Mouse (Mus musculus) yolk sac, embryonic 10.5 days (tissue): ENCODE measurements around the gene Fbxo40.
A peak's percentile ranks its signal among the peaks of the same experiment; 100 is the strongest.

ENCODE experiments used
- DNase-seq: peaks from one replicate; pipeline ENCODE4 v3.0.0-alpha.2; 2017; ENCODE audit warnings: low spot score

Gene Fbxo40

GRCm38 (mm10) chr16:36946459-36947159 lies 43.7 kb downstream of the Fbxo40 start:
- DNase-seq = no peak

- no peak for DNase-seq
Measured at GRCm38 (mm10) chr16:36944895-36945424, 45.3 kb downstream of the Fbxo40 start.

DNA sequence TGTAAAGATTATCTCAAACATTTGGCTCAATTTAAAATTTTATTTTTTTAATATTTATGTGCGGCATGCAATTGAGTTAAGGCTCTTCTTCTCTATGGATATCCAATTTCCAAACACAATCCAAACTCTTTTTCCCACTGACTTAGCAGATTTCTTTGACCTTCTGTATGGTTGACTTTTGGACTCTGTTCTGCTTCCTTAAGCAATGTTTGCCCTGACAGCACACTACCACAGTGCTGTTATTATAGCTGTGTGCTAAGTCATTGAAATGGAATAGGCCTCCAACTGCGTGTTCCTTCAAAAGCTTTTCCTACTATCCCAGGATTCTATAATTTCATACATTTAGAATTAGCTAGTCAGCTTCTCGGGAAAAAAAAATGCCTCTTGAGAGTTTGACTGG lies 46.7 kb downstream of the Fbxo40 start:
- no peak for DNase-seq

GRCm38 (mm10) chr16:36941895-36942294 lies 48.4 kb downstream of the Fbxo40 start:
- DNase-seq = no peak

DNA sequence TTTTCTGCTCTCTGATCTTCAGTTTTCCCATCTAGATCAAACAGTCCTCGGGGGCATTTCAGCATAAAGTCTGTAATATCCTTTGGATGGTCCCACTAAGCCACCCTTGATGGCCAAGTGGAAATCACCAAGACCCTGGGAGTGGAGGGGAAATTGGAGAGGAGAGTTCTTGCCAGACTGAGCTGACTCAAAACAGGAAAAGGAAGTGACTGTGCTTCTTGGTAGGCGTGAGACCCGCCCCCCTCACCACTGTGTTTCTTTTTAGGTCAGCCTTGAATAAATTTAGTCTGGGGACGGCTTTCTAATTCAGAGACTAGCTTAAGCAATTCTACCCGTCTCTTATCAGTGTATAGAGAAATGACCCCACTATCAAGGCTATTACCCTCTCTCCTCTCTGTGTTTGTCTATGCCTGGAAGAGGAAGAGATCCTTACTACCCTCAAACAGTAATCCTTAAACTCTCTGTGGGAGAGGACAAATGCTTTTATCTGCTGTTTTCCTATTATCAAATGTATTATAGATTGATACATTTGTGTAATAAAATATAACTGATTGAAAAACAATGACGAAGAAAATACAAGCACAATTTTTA lies 49.0 kb downstream of the Fbxo40 start:
- no peak for DNase-seq

DNA sequence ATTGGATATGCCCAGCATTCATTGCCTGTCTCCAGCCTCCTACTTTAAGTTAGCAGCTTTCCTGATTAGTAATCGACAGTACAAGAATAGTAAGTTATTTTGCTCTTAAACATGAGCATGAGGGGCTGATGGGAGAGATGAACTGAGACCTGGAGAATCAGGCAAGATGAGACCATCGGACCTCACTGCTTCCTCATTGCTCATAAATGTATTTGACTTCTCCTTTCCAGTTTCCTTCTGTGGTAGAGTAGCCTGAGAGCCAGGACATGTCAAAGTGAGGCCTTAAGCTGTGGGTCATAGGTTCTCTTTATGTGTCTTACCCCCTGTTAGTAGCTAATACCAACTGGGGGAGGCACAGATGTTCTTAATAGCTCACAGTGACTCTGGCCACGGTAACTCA lies 54.5 kb downstream of the Fbxo40 start:
- no peak for DNase-seq

GRCm38 (mm10) chr16:36934841-36935620 lies 55.2 kb downstream of the Fbxo40 start, which contains the start of gene Hcls1:
Gene Hcls1 (plus strand): TSS chr16:36934983.
- DNase-seq = no peak

GRCm38 (mm10) chr16:36934131-36934840 lies 56.0 kb downstream of the Fbxo40 start:
- peak; percentile 14 for DNase-seq

- no peak for DNase-seq
Measured at GRCm38 (mm10) chr16:36932546-36932945, 57.7 kb downstream of the Fbxo40 start.

DNA sequence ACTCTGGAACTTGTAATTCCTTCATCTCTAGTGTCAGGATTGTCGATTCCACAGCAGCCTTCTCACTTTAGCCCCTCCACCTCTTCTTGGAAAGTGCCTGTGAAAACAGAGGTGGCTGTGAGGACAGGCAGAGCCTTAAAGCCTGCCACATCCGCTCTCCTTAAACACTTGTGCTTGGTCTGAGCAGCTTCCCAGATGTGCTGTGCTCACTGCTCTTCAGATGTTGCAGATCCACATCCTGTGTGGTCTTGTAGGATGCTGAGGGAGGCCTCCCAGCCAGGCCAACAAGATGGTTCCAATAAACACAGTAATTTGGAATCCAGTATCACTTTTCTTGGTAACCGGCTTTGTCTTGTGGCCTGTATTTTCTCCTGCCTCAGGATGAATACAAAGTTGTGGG lies 58.3 kb downstream of the Fbxo40 start:
- no peak for DNase-seq

- DNase-seq = no peak
Measured at GRCm38 (mm10) chr16:36931381-36931780, 58.9 kb downstream of the Fbxo40 start.

DNA sequence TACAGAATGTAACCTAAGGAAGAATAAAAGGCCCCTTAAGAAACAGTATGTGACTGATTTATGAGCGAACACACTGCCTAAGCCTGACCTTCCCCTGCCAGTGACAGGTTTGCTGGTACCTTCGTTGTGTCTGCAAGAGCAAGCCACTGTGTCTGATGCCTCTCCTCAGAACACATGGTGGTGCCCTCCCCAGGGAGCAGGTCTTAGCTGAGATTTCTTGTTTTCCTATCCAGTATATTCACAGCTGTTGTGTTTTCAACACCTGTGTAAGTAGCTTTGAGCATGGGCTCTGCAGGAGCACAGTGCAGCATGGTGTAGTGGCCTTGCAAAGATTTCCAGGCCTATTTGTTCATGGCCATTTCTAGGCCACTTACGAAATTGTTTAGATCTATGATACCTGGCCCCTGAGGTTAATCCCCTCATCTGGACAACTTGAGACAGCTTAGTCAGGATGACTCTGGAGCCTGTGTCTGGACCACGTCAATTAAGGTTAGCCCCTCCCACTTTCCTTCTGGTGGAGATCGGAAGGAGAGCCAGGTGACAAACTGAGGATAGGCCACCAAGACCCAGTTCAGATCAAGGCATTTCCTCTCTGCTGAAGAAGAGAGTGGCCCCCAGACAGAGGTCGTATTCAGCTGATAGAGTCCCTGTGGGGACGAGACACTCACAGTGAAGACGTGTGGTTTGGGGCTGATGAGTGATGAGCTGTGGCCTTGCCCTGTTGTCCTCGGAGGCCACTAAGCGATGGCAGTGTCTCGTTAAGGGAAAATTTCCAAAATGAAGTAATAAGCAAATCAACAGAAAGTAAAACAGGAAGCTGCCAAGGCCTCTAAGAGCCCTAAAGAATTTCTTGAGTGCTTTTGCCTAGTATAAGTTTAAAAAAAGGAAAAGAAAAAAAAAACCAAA lies 59.8 kb downstream of the Fbxo40 start:
- DNase-seq = no peak

GRCm38 (mm10) chr16:36929216-36929615 lies 61.1 kb downstream of the Fbxo40 start:
- no peak for DNase-seq

GRCm38 (mm10) chr16:36928106-36928500 lies 62.2 kb downstream of the Fbxo40 start:
- no peak for DNase-seq

DNA sequence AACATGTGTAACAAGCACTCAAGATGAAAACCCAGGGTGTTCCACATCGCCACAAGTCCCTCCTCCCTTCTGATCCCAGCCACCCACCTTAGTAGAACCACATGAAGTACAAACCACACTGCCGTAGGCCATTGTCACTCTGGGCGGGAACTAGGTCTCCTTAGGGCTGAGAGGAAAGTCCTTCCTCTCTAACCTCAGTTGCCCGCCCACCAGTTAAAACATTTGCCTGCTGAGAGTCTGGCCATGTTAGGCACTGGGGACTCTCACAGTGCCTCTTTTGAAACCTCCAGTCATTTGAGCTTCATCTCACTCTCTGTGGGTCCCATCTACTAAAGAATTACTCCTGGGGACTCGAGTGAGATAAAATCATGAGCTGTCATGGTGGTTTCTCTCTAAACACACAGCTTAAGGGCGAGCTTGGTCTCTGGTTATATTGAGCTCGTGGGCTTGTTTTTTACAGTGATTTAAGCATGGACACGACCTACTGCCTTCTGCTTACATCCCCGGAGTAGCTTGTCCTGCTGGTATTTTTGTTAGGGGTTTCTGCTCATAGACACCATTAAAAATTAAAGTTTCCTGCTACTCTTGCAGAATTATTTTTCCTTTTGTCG lies 62.7 kb downstream of the Fbxo40 start:
- no peak for DNase-seq

DNA sequence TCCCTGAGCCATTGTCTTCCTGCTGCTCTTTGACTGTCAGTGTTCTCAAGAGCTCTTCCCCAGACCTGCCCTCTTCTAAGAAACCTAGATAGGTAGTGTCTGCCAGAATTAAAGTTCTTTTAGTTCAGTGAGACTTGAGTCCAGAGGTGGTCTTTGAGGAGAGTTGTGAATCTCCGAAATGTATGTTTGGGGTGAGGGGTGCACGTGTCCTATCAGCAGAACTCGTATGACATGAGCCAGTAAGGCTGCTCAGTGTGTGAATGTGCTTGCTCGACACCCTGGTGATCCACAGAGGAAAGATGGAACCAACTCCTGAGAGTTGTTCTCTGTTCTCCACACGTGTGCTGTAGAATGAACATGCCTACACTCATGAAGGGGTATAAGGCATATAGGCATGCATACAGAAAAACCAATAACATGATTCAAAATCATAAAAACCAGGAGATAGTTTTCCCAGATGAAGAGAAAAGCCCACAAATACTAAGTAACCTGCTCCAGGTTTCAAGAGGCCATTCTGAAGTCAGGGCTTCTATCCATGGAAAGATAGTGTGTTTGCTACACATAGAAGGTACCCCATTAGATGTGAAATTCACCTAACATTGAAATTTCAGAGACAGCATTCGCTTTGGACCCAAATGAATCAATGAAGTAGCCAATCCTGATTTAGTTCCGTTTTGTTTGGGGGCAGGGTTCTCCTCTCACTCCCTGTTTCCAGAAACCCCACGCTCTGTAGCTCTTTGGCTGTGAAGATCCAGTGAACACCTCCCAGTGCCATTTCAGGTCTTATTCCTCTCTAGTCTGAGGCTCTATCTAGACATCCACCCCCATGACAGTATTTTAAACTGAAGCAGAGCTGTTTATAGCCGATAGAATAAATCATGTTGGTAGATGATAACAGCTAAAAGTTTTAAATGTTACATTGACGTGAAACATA lies 63.5 kb downstream of the Fbxo40 start:
- DNase-seq = no peak

GRCm38 (mm10) chr16:36925797-36926196 lies 64.5 kb downstream of the Fbxo40 start:
- no peak for DNase-seq

DNA sequence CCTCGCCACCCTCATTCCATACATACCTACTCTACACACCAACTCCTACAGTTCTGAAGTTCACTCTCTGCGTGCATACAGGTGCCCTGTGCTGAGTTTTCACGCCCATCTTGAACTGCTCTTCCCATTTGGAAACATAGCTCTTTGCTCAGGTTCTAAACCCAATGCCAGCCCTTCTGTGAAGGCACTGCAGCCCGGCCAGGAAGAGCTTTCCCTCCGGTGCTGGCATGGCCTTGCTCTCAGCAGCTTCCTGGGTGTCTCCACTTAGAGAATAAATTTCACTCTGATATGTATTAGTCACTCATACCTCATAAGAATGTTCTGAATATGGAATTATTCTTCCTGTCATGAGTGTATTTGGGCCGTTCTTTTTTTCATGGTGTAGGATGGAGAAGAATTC lies 64.9 kb downstream of the Fbxo40 start:
- DNase-seq = no peak

DNA sequence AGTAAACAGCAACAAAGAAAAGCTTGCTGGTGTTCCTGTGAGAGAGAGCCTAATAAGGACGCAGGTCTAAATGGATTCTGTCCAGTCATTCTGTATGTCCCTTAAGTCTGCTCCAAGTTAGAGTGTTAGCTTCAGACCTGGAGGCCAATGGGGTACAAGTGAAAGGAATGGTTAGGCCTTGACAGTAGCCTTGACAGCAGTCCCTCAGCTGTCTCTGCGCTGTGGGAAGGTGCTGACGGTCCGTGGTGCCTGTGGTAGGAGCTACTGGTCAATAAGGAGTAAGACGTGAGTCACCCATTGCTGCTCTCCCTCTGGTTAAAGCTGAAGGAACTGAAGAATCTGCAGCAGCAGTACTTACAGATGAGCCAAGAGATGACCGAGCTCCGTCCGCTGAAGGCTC lies 66.0 kb downstream of the Fbxo40 start:
- no peak for DNase-seq

GRCm38 (mm10) chr16:36921980-36922379 lies 68.3 kb downstream of the Fbxo40 start:
- no peak for DNase-seq
